Mouse (Mus musculus) midbrain, embryonic 16.5 days (tissue): ENCODE results near the gene Tbata. TPM values are rescaled to one million over a fixed set of nuclear protein-coding genes. Genes with fewer than 3 reads are reported as not detected.

Experiments used
- ATAC-seq: fragments of 200-750 bp; cut with Nextera tagmentation; 2 replicates; pipeline ENCODE4 v1.8.0; 2017; ENCODE audit warnings: moderate TSS enrichment
- H3K27ac ChIP-seq: fragments of 300-500 bp; sonication (generic); 2 replicates; pipeline ENCODE4 v1.5.1; 2014; ENCODE audit warnings: mild to moderate bottlenecking, low read length, mixed read lengths
- H3K27me3 ChIP-seq: fragments of 300-500 bp; sonication (generic); 2 replicates; pipeline ENCODE4 v1.6.1; 2014; ENCODE audit warnings: low read depth, low read length, mixed read lengths; ENCODE audit not compliant: control insufficient read depth, insufficient read depth
- H3K36me3 ChIP-seq: fragments of 300-500 bp; sonication (generic); 2 replicates; pipeline ENCODE4 v1.6.1; 2014; ENCODE audit warnings: mild to moderate bottlenecking, low read length, moderate library complexity, mixed read lengths; ENCODE audit not compliant: control insufficient read depth, insufficient read depth
- H3K4me1 ChIP-seq: fragments of 300-500 bp; sonication (generic); 2 replicates; pipeline ENCODE4 v1.6.1; 2014; ENCODE audit warnings: mild to moderate bottlenecking, low read length, mixed read lengths; ENCODE audit not compliant: control insufficient read depth, insufficient read depth
- H3K4me2 ChIP-seq: fragments of 300-500 bp; sonication (generic); 2 replicates; pipeline ENCODE4 v1.6.1; 2014; ENCODE audit warnings: mild to moderate bottlenecking, low read length, mixed read lengths
- H3K4me3 ChIP-seq: fragments of 300-500 bp; sonication (generic); 2 replicates; pipeline ENCODE4 v1.5.1; 2014; ENCODE audit warnings: low read depth, mild to moderate bottlenecking, low read length, moderate library complexity, mixed read lengths
- H3K9ac ChIP-seq: fragments of 300-500 bp; sonication (generic); 2 replicates; pipeline ENCODE4 v1.6.1; 2014; ENCODE audit warnings: low read depth, low read length, mixed read lengths
- H3K9me3 ChIP-seq: fragments of 300-500 bp; sonication (generic); replicated peaks from 2 replicates; pipeline ENCODE4 v1.6.1; 2014; ENCODE audit warnings: mild to moderate bottlenecking, low read length, mixed read lengths; ENCODE audit not compliant: control insufficient read depth, poor library complexity, severe bottlenecking
- WGBS: fragments of 180-500 bp; shearing (Covaris S2); extraction: QIAGEN DNeasy Blood & Tissue Kit; methylation state at CpG from one replicate; pipeline ENCODE4 v1.1.7; 2014; 5-methylcytosine and 5-hydroxymethylcytosine counted together
- polyA plus RNA-seq: library from polyadenylated mRNA; unstranded; fragments of >200 nt; fragmentation: Nextera tagmentation; extraction: Ambion mirVana; gene quantifications from 2 replicates; pipeline ENCODE4 v1.2.1, GENCODE M21; 2015

Gene Tbata
- polyA plus RNA-seq, 1 experiment from 2014 or later: 0.16 TPM

DNA sequence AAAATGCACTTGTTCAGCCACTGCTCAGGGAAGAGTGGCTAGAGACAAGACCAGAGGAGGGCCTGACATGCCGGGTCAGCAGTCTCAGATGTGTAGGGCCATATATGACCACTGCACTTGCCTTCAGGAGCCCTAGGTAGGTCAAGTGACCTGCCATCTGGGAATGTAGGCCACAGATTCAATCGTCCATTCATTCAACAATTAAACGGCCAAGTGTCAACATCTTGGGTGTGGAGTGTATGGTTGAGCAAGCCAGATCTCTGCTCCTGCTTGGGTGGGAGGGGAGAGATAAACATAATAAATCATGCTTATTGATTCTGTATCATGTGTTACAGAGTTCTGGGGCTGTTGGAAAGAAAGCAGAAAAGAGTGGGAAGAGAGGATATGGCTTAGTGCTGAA is 13.2 kb upstream of the Tbata start:
- no peaks in the 10 kb centered on the region for H3K4me1 ChIP-seq
- H3K9ac ChIP-seq: no peak overlapping the region
- H3K27me3 ChIP-seq: no peaks in the 10 kb centered on the region
- WGBS: 84% methylated on average over 3 of the region's 3 CpGs
- no peaks in the 10 kb centered on the region for H3K36me3 ChIP-seq
- ATAC-seq: no peak
- H3K9me3 ChIP-seq: no peaks in the 10 kb centered on the region
- no peak overlapping the region for H3K27ac ChIP-seq
- no peak overlapping the region for H3K4me2 ChIP-seq
- H3K4me3 ChIP-seq: no peak overlapping the region

DNA sequence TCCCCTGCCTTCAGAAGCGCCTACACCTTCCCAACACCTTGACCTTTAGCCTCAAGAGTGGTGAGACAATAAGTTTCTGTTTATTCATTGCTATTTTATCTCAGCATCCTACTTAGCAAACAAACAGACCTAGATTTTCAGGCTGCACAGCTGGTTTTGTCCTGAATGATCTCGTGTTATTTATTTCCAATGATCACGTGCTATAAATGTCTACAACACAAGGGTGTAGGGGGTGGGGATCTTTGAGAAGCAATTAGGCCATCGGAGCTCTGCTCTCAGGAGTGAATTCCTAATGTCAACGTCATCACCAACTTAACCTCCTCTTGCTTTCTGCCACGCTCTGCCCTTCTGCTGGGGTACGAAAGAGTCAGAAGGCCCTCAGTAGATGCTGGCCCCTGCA is 11.7 kb upstream of the Tbata start:
- Histone ChIP-seq H3K4me2 (no peak overlapping the region), H3K27me3 (no peaks in the 10 kb centered on the region), H3K36me3 (no peaks in the 10 kb centered on the region), H3K9me3 (no peaks in the 10 kb centered on the region), H3K27ac (no peak overlapping the region), H3K4me3 (no peak overlapping the region), H3K9ac (no peak overlapping the region), H3K4me1 (no peaks in the 10 kb centered on the region)
- 90% methylated on average over 7 of the region's 7 CpGs for WGBS
- ATAC-seq: no peak

DNA sequence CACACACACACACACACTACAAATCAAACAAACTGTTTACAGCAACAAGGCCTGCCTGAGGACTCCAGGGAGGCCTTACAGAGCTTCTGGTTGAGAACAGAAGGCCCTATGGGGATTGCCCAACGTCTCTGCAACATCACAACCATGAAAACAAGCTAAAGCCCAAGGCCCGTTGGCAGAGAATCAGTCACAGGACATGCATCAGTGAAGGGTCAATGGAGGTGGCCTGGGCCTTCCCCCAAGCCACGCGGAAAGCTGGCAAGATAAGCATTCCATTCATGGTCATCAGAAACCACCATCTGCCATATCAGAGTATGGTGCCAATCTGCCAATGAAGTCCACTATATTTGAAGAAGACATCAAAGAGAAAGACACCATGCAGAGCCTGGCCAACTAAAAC is 11.1 kb upstream of the Tbata start:
- Histone ChIP-seq H3K27ac (no peak overlapping the region), H3K9ac (no peak overlapping the region), H3K4me1 (no peaks in the 10 kb centered on the region), H3K36me3 (no peaks in the 10 kb centered on the region), H3K9me3 (no peaks in the 10 kb centered on the region), H3K27me3 (no peaks in the 10 kb centered on the region), H3K4me3 (no peak overlapping the region), H3K4me2 (no peak overlapping the region)
- ATAC-seq: no peak
- 83% methylated on average over 4 of the region's 4 CpGs for WGBS

DNA sequence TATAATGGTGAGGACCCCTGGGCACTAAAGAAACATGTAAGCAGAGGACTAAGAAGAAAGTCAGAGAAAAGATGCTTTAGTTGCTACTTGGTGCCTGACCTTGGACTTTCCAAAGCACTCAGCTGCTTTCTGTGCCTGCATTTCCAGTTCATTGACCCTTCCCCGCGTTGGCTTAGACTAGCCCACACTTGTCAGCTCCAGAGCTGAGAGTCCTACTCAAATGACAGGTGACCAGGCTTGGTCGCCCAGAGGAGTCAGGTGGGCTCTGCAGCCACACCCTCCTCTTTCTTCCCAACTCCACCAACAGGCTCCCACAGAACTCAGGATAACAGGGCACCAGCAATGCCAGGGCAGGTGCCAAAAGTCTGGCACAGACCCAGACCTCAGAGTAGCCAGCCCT is 9.4 kb upstream of the Tbata start:
- no peak overlapping the region for H3K27ac ChIP-seq
- no peak overlapping the region for H3K9ac ChIP-seq
- no peaks in the 10 kb centered on the region for H3K36me3 ChIP-seq
- no peak overlapping the region for H3K4me3 ChIP-seq
- 86% methylated on average over 3 of the region's 3 CpGs for WGBS
- H3K27me3 ChIP-seq: no peaks in the 10 kb centered on the region
- H3K4me1 ChIP-seq: no peaks in the 10 kb centered on the region
- ATAC-seq: no peak
- H3K4me2 ChIP-seq: no peak overlapping the region
- no peaks in the 10 kb centered on the region for H3K9me3 ChIP-seq

DNA sequence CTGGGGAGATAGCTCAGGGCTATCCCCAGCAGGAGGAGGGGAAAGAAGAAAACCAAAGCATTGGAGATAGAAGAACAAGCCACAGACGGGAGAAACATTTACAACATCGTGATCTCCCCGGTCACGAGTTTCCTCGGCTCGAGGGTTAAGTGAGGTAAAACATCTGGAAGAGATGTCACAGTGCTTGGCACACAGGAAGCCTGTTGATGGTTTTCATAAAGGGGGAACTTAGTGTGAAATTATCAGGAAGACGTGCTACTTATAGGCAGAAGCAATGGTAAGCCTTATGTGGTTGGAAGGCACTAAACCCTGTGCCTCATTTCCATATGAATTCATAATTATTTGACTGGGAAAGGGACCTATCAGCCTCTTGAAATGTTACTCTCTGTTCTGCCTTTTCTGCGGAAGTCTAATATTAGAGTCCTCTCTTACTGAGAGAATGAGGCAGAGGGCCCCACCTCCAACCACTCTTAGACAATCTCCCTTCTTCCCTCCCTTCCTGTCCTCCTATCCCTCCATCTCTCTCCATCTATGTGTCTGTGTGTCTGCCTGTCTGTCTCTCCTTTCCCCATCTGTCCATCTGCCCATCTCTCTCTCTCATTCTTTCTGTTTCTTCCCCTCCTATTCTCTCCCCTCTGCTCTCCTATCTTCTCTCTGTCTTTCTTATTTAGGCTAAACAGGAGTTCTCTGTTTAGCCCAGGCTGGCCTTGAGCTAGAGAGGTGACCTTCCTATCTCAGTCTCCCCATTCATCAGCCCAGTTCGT is 4.2 kb upstream of the Tbata start:
- Histone ChIP-seq H3K27me3 (no peaks in the 10 kb centered on the region), H3K4me3 (no peak overlapping the region), H3K4me1 (no peaks in the 10 kb centered on the region), H3K9me3 (no peaks in the 10 kb centered on the region), H3K9ac (no peak overlapping the region), H3K4me2 (no peak overlapping the region), H3K36me3 (no peaks in the 10 kb centered on the region), H3K27ac (no peak overlapping the region)
- WGBS: 78% methylated on average over 9 of the region's 9 CpGs
- no peak for ATAC-seq

DNA sequence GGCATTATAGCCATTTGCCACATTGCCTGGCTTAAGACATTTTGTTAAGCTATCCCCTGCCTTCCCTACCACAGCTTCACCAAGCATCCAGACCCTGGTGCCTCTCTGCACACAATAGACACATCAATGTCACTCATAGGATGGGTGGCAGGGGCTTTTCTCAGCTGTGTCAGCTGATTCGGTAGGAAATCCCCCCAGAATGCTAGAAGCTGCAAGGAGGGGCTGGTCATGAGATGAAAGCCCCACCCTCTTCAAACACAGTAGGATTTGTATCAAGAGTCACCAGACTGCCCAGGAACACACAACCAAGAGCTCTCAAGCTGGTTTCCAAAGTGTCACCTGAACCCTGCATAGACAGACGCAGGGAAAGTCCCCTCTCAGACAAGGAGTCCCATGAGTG is 3.4 kb upstream of the Tbata start:
- Histone ChIP-seq H3K27me3 (no peaks in the 10 kb centered on the region), H3K36me3 (no peaks in the 10 kb centered on the region), H3K4me1 (no peaks in the 10 kb centered on the region), H3K9me3 (no peaks in the 10 kb centered on the region), H3K4me3 (no peak overlapping the region), H3K9ac (no peak overlapping the region), H3K27ac (no peak overlapping the region), H3K4me2 (no peak overlapping the region)
- 50% methylated on average over 2 of the region's 2 CpGs for WGBS
- no peak for ATAC-seq

DNA sequence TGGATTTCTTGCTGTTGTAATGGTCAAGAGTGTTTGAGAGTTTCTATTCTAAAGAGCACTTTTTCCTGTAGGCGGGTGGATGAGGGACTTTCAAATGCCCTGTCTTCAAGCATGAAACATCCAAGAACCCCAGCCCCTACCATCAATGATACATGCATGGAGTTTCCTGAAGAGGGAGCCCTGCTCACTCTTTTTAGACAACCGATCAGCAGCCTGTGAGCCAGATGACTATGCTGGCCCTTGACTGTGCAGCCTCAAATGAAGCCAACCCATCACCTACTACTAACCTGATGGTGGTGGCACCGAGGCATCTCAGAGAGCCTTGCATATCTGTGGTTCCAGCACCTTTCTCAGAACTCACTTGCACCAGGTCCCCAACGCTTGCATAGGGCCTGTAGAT is 742 bp downstream of the Tbata start:
- 83% methylated on average over 4 of the region's 4 CpGs for WGBS
- H3K9ac ChIP-seq: no peak overlapping the region
- no peak overlapping the region for H3K27ac ChIP-seq
- no peaks in the 10 kb centered on the region for H3K27me3 ChIP-seq
- no peaks in the 10 kb centered on the region for H3K9me3 ChIP-seq
- no peaks in the 10 kb centered on the region for H3K36me3 ChIP-seq
- H3K4me2 ChIP-seq: no peak overlapping the region
- no peaks in the 10 kb centered on the region for H3K4me1 ChIP-seq
- no peak overlapping the region for H3K4me3 ChIP-seq
- ATAC-seq: no peak

DNA sequence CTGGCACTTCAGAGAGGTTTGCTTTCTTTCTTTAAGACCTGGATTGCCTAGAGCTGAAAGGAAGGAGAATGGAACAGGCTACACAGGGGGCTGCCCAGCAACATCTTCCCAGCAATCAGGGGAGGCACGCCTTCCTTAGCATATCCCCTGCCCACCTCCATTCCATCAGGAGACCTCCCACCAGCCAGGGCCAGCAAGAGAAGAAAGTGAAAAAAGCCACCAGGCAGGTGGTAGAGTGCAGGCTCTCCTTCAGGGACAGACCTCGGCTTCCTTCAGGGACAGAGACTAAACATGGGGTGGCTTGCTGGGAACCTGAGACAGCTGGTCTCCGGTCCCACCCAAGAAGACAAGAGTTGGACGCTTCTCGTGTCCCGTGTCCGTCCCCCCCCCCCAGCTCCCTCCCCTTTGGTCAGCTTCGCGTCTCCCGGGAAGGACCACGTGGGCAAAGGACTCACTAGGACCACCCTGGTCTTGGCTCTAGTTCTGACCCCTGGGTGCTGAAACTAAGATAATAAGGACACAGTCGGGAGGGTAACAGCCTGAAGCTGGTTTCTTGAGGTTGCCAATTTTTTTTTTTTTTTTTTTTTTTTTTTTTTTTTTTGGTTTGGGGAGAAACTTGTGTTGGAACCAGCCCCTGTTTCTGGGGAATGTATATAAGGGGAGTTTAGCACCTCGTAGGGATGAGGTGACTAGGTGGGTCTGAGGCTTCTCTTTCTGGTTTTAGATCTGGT is 3.1 kb downstream of the Tbata start:
- no peak for ATAC-seq
- no peaks in the 10 kb centered on the region for H3K36me3 ChIP-seq
- no peak overlapping the region for H3K4me3 ChIP-seq
- H3K9ac ChIP-seq: no peak overlapping the region
- no peaks in the 10 kb centered on the region for H3K4me1 ChIP-seq
- H3K4me2 ChIP-seq: no peak overlapping the region
- 50% methylated on average over 13 of the region's 13 CpGs for WGBS
- H3K27me3 ChIP-seq: no peaks in the 10 kb centered on the region
- no peaks in the 10 kb centered on the region for H3K9me3 ChIP-seq
- H3K27ac ChIP-seq: no peak overlapping the region

DNA sequence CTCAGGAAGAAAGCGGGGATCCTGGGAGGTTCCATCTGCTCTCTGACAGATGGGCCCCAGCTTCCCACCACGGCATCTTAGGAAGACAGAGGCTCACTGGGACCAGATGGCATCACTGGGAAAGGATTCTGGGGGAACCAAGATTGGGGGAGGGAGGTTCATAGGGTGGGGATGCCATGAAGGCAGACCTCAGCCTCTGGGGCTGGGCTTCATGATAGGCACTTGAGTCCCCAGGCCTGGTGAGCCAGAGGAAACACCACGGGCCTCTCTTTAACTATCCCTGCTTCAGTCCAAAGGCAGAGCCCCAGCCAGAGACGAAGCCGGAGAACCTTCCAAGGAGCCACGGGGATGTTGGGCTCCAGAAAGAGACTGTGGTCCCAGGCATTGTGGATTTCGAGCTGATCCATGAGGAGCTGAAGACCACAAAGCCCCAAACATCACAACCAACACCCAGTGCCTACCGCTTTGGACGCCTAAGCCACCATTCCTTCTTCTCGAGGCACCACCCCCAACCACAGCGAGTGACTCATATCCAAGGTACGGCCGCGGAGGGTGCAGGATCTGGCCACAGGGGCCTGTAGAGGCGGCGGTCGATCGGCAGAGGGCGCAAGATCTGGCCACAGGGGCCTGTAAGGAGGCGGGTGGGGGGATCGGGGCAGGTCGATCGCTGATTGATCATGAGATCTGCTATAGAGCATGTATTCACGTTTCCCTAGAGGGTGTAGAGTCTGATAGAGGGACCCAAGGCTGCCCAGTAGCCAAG is 3.9 kb downstream of the Tbata start:
- Histone ChIP-seq H3K4me2 (peak overlapping the region; percentile 25), H3K4me1 (no peaks in the 10 kb centered on the region), H3K36me3 (no peaks in the 10 kb centered on the region), H3K27ac (no peak overlapping the region), H3K9me3 (no peaks in the 10 kb centered on the region), H3K27me3 (no peaks in the 10 kb centered on the region), H3K9ac (no peak overlapping the region), H3K4me3 (no peak overlapping the region)
- WGBS: 16% methylated on average over 24 of the region's 24 CpGs
- ATAC-seq: no peak
